Mouse (Mus musculus): ENCODE measurements around the gene Rpl23. TPM values are rescaled to one million over a fixed set of nuclear protein-coding genes. Genes with fewer than 3 reads are reported as not detected.
"Not testable (repeated sequence)": the region's sequence is repeated elsewhere in the genome, so short reads cannot be mapped to it uniquely, and the experiment has no call there.

Gene Rpl23
- total RNA-seq, 2 experiments from 2014 or later = 607 to 676 TPM

DNA sequence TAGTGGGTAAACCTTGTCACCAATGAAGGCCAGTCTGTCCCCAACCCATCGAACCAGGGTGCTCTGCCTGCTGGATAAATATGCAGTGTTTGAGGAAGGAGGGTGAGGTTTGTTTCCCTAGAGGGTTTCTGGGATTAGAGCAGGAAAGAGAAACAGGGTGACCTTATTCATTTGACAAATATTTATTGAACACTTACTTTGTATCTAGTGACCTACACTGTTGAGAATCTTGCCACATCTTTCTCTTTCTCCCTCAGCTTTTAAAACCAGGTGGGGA is 19.9 kb upstream of the Rpl23 start:
- no peak for DNase-seq
- intact Hi-C loops (cut with DNase I; ENCODE audit: low total_unique reads) = no loop called here

DNA sequence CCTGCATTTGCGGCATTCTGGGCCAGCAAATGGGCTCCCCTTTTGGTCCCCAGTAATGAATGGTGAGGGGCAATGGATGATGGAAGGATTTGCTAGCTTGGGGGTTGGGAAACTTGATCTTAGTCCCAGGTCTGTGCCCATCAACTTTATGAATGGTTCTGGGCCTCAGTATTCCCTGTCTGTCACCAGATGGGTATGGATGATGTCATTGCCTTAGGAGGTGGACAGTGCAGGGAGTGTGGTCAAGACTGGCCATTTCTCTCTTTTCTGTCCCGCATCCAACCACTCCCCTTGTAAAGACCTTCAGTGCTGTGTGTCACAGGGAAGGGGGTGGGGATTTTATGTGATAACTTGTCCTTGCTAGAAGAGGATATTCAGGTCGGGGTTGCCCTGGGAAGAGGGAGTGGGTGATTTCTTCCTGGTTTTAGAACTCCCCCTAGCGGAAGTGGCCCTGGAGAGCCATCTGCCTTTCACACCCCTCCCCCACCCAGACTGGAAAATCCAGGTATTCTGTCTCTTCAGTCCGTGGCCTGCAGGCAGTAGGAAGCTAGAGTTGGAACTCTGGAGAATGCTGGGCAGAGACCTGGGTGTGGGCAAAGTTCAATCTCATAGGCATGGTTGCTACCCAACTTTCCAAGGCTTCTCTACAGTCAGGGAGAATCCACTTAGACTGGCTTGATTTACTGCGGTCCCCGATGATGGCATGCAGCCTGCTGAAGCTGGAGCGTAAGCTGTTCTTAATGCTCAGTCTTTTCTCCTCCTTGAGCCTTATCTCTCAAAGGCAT is 19.4 kb upstream of the Rpl23 start:
- no peak for DNase-seq

DNA sequence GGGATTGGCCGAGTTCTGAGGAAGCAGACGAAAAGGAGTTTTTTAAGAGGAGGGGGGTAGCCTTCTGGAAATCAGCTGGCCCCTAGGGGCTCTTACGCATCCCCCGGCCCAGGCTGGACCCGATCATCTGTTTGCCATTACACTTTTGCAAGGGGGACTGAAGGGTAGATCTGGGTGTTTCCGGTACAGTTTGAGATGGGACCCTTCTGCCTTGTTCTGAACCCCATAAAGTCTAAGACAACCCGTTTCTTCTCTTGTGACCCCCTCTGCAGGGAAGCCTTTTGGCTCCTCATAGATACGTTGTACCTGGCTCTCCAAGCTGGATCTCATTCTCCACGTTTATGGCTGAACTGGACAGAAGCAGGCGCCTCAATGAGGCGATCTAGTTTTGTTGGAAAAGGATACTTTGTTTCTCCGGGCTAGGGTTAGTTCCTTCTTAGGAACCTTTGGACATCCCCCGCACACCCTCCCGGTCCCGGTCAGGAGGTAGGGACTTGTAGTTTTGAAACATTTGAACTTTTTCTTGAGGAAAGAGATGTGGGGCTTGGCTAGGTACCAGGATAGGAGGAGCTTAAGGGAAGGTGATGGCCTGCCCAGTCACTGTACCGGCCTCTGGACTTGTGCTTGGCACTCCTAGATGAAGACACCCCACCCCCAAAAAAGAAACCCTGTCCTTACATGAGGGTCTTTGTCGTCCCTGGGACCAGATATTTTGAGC is 18.6 kb upstream of the Rpl23 start:
- intact Hi-C loops (cut with DNase I; ENCODE audit: low total_unique reads) = no loop called here
- DNase-seq = no peak

More for the DNA sequence above, 19.4 kb upstream of the Rpl23 start:
- intact Hi-C loops (cut with DNase I; ENCODE audit: low total_unique reads) = no loop called here

DNA sequence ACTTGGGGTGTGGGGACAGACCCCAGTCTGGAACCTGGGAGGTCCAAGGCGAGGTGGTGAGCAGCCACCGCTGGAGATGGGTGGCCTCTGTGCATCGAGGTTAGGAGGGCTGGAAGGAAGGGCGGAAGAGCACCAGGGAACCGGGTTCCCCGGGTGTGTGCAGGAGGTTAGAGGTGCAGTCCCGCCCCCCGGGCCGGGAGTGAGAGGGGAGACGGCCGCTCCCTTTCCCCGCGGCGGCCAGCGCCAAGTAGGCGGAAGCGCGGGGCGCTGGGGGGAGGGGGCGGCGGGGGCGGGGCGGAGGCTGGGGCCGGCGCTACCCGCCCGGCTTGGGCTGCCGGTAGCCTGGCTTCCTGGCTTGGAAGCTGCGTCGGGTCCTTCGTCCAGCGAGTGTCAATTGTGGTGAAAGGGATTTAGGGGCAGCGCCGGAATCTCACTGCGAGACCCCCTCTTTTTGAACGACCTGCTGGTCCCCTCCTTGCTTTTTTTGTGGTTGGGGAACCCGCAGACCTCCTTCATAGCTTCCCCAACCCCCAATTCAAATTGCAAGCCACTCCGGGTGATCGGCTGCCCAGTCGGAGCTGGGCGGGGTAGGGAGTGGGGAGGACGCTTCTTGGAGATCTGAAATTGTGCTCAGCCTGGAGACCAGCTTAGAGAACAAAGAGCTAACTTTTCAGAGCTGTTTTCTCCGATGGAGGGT is 17.9 kb upstream of the Rpl23 start:
- DNase-seq = peak; percentile 80
- intact Hi-C loops (cut with DNase I; ENCODE audit: low total_unique reads) = loop anchor here (5.0 kb wide), 1 partner anchor 77 kb away; no protein-coding TSS in a partner anchor

- intact Hi-C loops (cut with DNase I; ENCODE audit: low total_unique reads) = loop anchor here (5.0 kb wide), 1 partner anchor 78 kb away; no protein-coding TSS in a partner anchor
These were observed 17.1 kb upstream of the Rpl23 start for GRCm38 (mm10) chr11:97799146-97799993.

GRCm38 (mm10) chr11:97798782-97799145 is 16.5 kb upstream of the Rpl23 start, which contains the start of gene Lasp1:
Gene Lasp1, plus strand, starts transcription at chr11:97799000.
- peak; percentile 75 for DNase-seq
- intact Hi-C loops (cut with DNase I; ENCODE audit: low total_unique reads) = loop anchor here (5.0 kb wide), 1 partner anchor 79 kb away; no protein-coding TSS in a partner anchor

More at GRCm38 (mm10) chr11:97799146-97799993, 17.1 kb upstream of the Rpl23 start:
- peak; percentile 87 for DNase-seq

- intact Hi-C loops (cut with DNase I; ENCODE audit: low total_unique reads) = loop anchor here (5.0 kb wide), 1 partner anchor 79 kb away; no protein-coding TSS in a partner anchor
- no peak for DNase-seq
These were observed 15.8 kb upstream of the Rpl23 start for GRCm38 (mm10) chr11:97798083-97798435.

- intact Hi-C loops (cut with DNase I; ENCODE audit: low total_unique reads) = loop anchor here (5.0 kb wide), 1 partner anchor 80 kb away; no protein-coding TSS in a partner anchor
- no peak for DNase-seq
These were observed 15.3 kb upstream of the Rpl23 start for GRCm38 (mm10) chr11:97797369-97798082.

- intact Hi-C loops (cut with DNase I; ENCODE audit: low total_unique reads) = loop anchor here (5.0 kb wide), 1 partner anchor 80 kb away; no protein-coding TSS in a partner anchor
- no peak for DNase-seq
These were observed 14.7 kb upstream of the Rpl23 start for GRCm38 (mm10) chr11:97796910-97797309.

DNA sequence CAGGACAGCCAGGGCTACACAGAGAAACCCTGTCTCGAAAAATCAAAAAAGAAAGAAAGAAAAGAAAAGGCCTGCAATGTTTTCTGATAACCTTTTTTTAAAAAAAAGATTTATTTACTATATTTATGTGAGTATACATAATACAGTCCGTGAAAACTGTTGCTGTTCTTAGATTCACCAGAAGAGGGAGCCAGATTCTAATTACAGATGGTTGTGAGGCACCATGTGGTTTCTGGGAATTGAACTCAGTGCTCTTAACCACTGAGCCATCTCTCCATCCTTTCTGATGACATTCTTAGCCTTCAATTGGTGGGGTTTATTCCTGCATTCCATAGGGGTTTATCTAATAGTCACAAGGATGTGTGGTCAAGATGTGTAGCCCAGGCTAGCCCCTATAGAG is 10.9 kb upstream of the Rpl23 start:
- no peak for DNase-seq
- intact Hi-C loops (cut with DNase I; ENCODE audit: low total_unique reads) = no loop called here

DNA sequence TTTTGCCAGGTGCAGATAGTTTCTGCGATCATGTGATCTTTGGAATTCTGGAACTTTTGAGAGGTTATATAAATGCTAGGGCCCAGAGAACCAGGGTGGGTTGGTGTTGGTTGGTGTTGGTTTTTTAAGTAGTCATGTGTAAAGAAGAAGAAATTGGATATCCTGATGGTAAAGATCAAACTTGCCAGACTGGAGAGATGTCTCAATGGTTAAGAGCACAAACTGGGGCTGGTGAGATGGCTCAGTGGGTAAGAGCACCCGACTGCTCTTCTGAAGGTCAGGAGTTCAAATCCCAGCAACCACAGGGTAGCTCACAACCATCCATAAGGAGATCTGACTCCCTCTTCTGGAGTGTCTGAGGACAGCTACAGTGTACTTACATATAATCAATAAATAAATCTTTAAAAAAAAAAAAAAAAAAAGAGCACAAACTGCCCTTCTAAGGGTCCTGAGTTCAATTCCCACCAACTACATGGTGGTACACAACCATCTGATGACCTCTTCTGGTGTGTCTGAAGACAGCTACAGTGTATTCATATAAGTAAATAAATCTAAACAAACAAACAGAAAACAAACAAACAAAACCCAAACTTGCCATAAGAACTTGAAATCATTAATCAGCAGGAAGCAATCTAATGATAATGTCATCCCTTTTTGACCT is 8.7 kb upstream of the Rpl23 start:
- intact Hi-C loops (cut with DNase I; ENCODE audit: low total_unique reads) = not testable (repeated sequence)

GRCm38 (mm10) chr11:97789727-97790126 is 7.5 kb upstream of the Rpl23 start:
- intact Hi-C loops (cut with DNase I; ENCODE audit: low total_unique reads) = no loop called here
- DNase-seq = no peak

More for the DNA sequence above, 8.7 kb upstream of the Rpl23 start:
- DNase-seq = not testable (repeated sequence)

DNA sequence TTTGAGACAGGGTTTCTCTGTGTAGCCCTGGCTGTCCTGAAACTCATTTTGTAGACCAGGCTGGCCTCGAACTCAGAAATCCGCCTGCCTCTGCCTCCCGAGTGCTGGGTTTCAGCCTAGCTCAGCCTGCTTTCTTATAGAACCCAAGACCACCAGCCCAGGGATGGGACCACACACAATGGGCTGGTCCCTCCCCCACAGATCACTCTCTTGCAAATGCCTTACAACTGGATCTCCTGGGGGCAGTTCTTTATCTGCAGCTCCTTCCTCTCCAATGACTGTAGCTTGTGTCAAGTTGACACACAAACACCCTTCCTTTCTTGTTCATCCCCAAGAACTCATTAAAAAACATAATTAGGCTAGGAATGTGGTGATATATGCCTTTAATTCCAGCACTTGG is 5.7 kb upstream of the Rpl23 start:
- DNase-seq = no peak
- intact Hi-C loops (cut with DNase I; ENCODE audit: low total_unique reads) = no loop called here

DNA sequence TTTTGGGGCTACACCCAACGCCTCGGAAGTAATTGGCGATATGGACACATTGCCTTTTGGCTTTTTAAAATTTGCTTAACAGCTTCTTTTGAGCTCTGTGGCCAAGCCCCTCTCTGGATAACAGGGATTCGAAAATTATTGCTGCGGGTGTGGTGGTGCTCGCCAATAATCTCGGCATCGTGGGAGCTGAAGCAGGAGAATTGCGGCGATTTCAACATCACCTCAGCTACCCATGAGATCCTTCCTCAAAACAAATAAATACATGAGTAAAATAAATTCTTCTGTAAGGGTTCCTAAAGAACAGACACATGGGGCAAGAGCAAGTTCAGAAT is 293 bp upstream of the Rpl23 start:
- intact Hi-C loops (cut with DNase I; ENCODE audit: low total_unique reads) = no loop called here
- no peak for DNase-seq

DNA sequence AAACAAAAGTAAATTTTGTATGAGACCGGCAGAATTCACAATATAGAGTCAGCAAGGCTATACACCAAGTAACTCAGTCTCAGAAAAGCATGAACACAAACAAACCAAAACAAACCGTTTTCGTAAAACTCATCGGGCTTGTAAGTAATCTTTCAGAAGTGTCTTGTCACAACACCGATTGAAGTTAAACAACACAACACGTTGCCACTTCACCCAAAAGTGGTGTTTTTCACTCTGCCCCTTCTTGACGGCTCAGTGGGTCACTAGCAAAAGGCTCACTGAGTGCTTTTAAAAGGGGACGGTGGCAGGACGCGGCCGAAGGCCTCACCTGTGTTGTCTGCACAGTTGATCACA is 782 bp downstream of the Rpl23 start:
- intact Hi-C loops (cut with DNase I; ENCODE audit: low total_unique reads) = no loop called here
- no peak for DNase-seq

- no peak for DNase-seq
- intact Hi-C loops (cut with DNase I; ENCODE audit: low total_unique reads) = no loop called here
These were observed 2.1 kb downstream of the Rpl23 start for GRCm38 (mm10) chr11:97779968-97780701.

GRCm38 (mm10) chr11:97778918-97779317 is 3.3 kb downstream of the Rpl23 start:
- no peak for DNase-seq
- intact Hi-C loops (cut with DNase I; ENCODE audit: low total_unique reads) = no loop called here

- intact Hi-C loops (cut with DNase I; ENCODE audit: low total_unique reads) = no loop called here
- DNase-seq = no peak
These were observed 5.1 kb downstream of the Rpl23 start for GRCm38 (mm10) chr11:97777129-97777529.
